Mouse (Mus musculus) embryonic facial prominence, embryonic 12.5 days (tissue): ENCODE results near the gene Gstm6. TPM values are rescaled to one million over a fixed set of nuclear protein-coding genes. Genes with fewer than 3 reads are reported as not detected.

ENCODE experiments used
- ATAC-seq: fragments of 200-750 bp; cut with Nextera tagmentation; 2 replicates; pipeline ENCODE4 v1.8.0; 2017; ENCODE audit not compliant: insufficient number of reproducible peaks, insufficient read depth, low FRiP score, low TSS enrichment
- H3K27ac ChIP-seq: fragments of 300-500 bp; sonication (generic); 2 replicates; pipeline ENCODE4 v1.5.1; 2016; ENCODE audit warnings: mild to moderate bottlenecking
- H3K27me3 ChIP-seq: fragments of 300-500 bp; sonication (generic); 2 replicates; pipeline ENCODE4 v1.6.1; 2016; ENCODE audit warnings: mild to moderate bottlenecking, moderate library complexity
- H3K36me3 ChIP-seq: fragments of 300-500 bp; sonication (generic); 2 replicates; pipeline ENCODE4 v1.6.1; 2016; ENCODE audit warnings: mild to moderate bottlenecking
- H3K4me1 ChIP-seq: fragments of 300-500 bp; sonication (generic); 2 replicates; pipeline ENCODE4 v1.6.1; 2016
- H3K4me2 ChIP-seq: fragments of 300-500 bp; sonication (generic); replicated peaks from 2 replicates; pipeline ENCODE4 v1.6.1; 2016; ENCODE audit warnings: mild to moderate bottlenecking, moderate library complexity
- H3K4me3 ChIP-seq: fragments of 300-500 bp; sonication (generic); 2 replicates; pipeline ENCODE4 v1.5.1; 2016; ENCODE audit warnings: mild to moderate bottlenecking
- H3K9ac ChIP-seq: fragments of 300-500 bp; sonication (generic); 2 replicates; pipeline ENCODE4 v1.6.1; 2016; ENCODE audit warnings: mild to moderate bottlenecking, moderate library complexity
- H3K9me3 ChIP-seq: fragments of 300-500 bp; sonication (generic); 2 replicates; pipeline ENCODE4 v1.6.1; 2016; ENCODE audit warnings: mild to moderate bottlenecking, moderate library complexity
- WGBS: fragments of 180-500 bp; shearing (Covaris S2); methylation state at CpG from one replicate; pipeline ENCODE4 v1.1.7; 2016; 5-methylcytosine and 5-hydroxymethylcytosine counted together
- polyA plus RNA-seq: library from polyadenylated mRNA; unstranded; fragments of >200 nt; fragmentation: Nextera tagmentation; extraction: Ambion mirVana; gene quantifications from 2 replicates; pipeline ENCODE4 v1.2.1, GENCODE M21; 2016

The Gstm6 gene
- polyA plus RNA-seq, 1 experiment from 2014 or later: 12.7 TPM

- Histone ChIP-seq H3K4me1 (no peaks in the 10 kb centered on the region), H3K27me3 (no peaks in the 10 kb centered on the region), H3K36me3 (no peaks in the 10 kb centered on the region), H3K4me3 (no peak overlapping the region), H3K9ac (no peak overlapping the region), H3K9me3 (no peaks in the 10 kb centered on the region), H3K27ac (no peak overlapping the region), H3K4me2 (no peak overlapping the region)
- whole genome bisulfite sequencing: 81% methylated on average over 4 of the region's 4 CpGs
- ATAC-seq: no peak
Observed at GRCm38 (mm10) chr3:107939830-107940229, 3.7 kb downstream of the Gstm6 start.

GRCm38 (mm10) chr3:107939403-107939802 lies 4.1 kb downstream of the Gstm6 start:
- H3K9me3 ChIP-seq: no peaks in the 10 kb centered on the region
- H3K4me1 ChIP-seq: no peaks in the 10 kb centered on the region
- no peak overlapping the region for H3K9ac ChIP-seq
- WGBS: 51% methylated on average over 3 of the region's 3 CpGs
- no peak overlapping the region for H3K4me3 ChIP-seq
- H3K27me3 ChIP-seq: no peaks in the 10 kb centered on the region
- no peak overlapping the region for H3K27ac ChIP-seq
- no peak overlapping the region for H3K4me2 ChIP-seq
- no peak for ATAC-seq
- H3K36me3 ChIP-seq: no peaks in the 10 kb centered on the region

- H3K27ac ChIP-seq: no peak overlapping the region
- H3K4me1 ChIP-seq: 0 out of 2 replicates have a peak, but pooled peaks cover 12% of the 10 kb centered on the region
- H3K27me3 ChIP-seq: no peaks in the 10 kb centered on the region
- H3K9me3 ChIP-seq: no peaks in the 10 kb centered on the region
- ATAC-seq: no peak
- no peak overlapping the region for H3K9ac ChIP-seq
- no peaks in the 10 kb centered on the region for H3K36me3 ChIP-seq
- no peak overlapping the region for H3K4me2 ChIP-seq
- 59% methylated on average over 3 of the region's 3 CpGs for WGBS
- no peak overlapping the region for H3K4me3 ChIP-seq
Observed at GRCm38 (mm10) chr3:107935888-107936287, 7.7 kb downstream of the Gstm6 start.

- 86% methylated on average over 3 of the region's 3 CpGs for WGBS
Observed at GRCm38 (mm10) chr3:107935268-107935667, 8.3 kb downstream of the Gstm6 start.

GRCm38 (mm10) chr3:107932128-107932527 lies 11.4 kb downstream of the Gstm6 start:
- Histone ChIP-seq H3K27me3 (no peaks in the 10 kb centered on the region), H3K27ac (no peak overlapping the region), H3K36me3 (no peaks in the 10 kb centered on the region), H3K9me3 (no peaks in the 10 kb centered on the region), H3K9ac (no peak overlapping the region), H3K4me2 (no peak overlapping the region), H3K4me1 (0 out of 2 replicates have a peak, but pooled peaks cover 12% of the 10 kb centered on the region), H3K4me3 (no peak overlapping the region)
- WGBS: 80% methylated on average over 6 of the region's 6 CpGs
- ATAC-seq: no peak

More at GRCm38 (mm10) chr3:107935268-107935667, 8.3 kb downstream of the Gstm6 start:
- no peak for ATAC-seq
- Histone ChIP-seq H3K27ac (no peak overlapping the region), H3K4me3 (no peak overlapping the region), H3K27me3 (no peaks in the 10 kb centered on the region), H3K9ac (no peak overlapping the region), H3K4me1 (0 out of 2 replicates have a peak, but pooled peaks cover 12% of the 10 kb centered on the region), H3K4me2 (no peak overlapping the region), H3K36me3 (no peaks in the 10 kb centered on the region), H3K9me3 (no peaks in the 10 kb centered on the region)

- no peaks in the 10 kb centered on the region for H3K36me3 ChIP-seq
- no peak within 1 kb of the TSS for H3K9ac ChIP-seq
- H3K4me2 ChIP-seq: peak within 1 kb of the TSS; percentile 49
- peak within 1 kb of the TSS; percentile 59 for H3K27ac ChIP-seq
- H3K4me1 ChIP-seq: 0 out of 2 replicates have a peak, but pooled peaks cover 12% of the 10 kb centered on the region
- ATAC-seq: peak; percentile 97
- H3K4me3 ChIP-seq: peak within 1 kb of the TSS; percentile 23
- WGBS: 5% methylated on average over 10 of the region's 10 CpGs
- no peaks in the 10 kb centered on the region for H3K27me3 ChIP-seq
- no peaks in the 10 kb centered on the region for H3K9me3 ChIP-seq
Observed at GRCm38 (mm10) chr3:107931670-107932069, 11.9 kb downstream of the Gstm6 start, which contains the start of gene Gstm7. TSS of gene Gstm7 (minus strand) at chr3:107931817.

- H3K9me3 ChIP-seq: no peaks in the 10 kb centered on the region
- H3K27me3 ChIP-seq: no peaks in the 10 kb centered on the region
- peak overlapping the region; percentile 49 for H3K4me2 ChIP-seq
- no peak overlapping the region for H3K9ac ChIP-seq
- 54% methylated on average over 2 of the region's 2 CpGs for WGBS
- peak overlapping the region; percentile 23 for H3K4me3 ChIP-seq
- no peaks in the 10 kb centered on the region for H3K36me3 ChIP-seq
- peak overlapping the region; percentile 59 for H3K27ac ChIP-seq
- no peak for ATAC-seq
- 0 out of 2 replicates have a peak, but pooled peaks cover 12% of the 10 kb centered on the region for H3K4me1 ChIP-seq
Observed at GRCm38 (mm10) chr3:107931134-107931533, 12.4 kb downstream of the Gstm6 start.

GRCm38 (mm10) chr3:107929731-107930130 lies 13.8 kb downstream of the Gstm6 start:
- 81% methylated on average over 4 of the region's 4 CpGs for WGBS
- Histone ChIP-seq H3K36me3 (no peaks in the 10 kb centered on the region), H3K9ac (no peak overlapping the region), H3K4me1 (0 out of 2 replicates have a peak, but pooled peaks cover 12% of the 10 kb centered on the region), H3K9me3 (no peaks in the 10 kb centered on the region), H3K27me3 (no peaks in the 10 kb centered on the region), H3K4me2 (no peak overlapping the region), H3K27ac (no peak overlapping the region), H3K4me3 (no peak overlapping the region)
- no peak for ATAC-seq

GRCm38 (mm10) chr3:107929243-107929642 lies 14.3 kb downstream of the Gstm6 start:
- no peak overlapping the region for H3K9ac ChIP-seq
- no peak overlapping the region for H3K4me2 ChIP-seq
- H3K27ac ChIP-seq: no peak overlapping the region
- no peaks in the 10 kb centered on the region for H3K27me3 ChIP-seq
- no peaks in the 10 kb centered on the region for H3K9me3 ChIP-seq
- no peak overlapping the region for H3K4me3 ChIP-seq
- no peak for ATAC-seq
- 0 out of 2 replicates have a peak, but pooled peaks cover 12% of the 10 kb centered on the region for H3K4me1 ChIP-seq
- no peaks in the 10 kb centered on the region for H3K36me3 ChIP-seq
- WGBS: 82% methylated on average over 4 of the region's 4 CpGs

GRCm38 (mm10) chr3:107928691-107929090 lies 14.9 kb downstream of the Gstm6 start:
- Histone ChIP-seq H3K4me3 (no peak overlapping the region), H3K4me1 (0 out of 2 replicates have a peak, but pooled peaks cover 12% of the 10 kb centered on the region), H3K4me2 (no peak overlapping the region), H3K36me3 (no peaks in the 10 kb centered on the region), H3K27me3 (no peaks in the 10 kb centered on the region), H3K27ac (no peak overlapping the region), H3K9ac (no peak overlapping the region), H3K9me3 (no peaks in the 10 kb centered on the region)
- no peak for ATAC-seq
- 86% methylated on average over 11 of the region's 11 CpGs for WGBS

- Histone ChIP-seq H3K27ac (no peak overlapping the region), H3K4me1 (0 out of 2 replicates have a peak, but pooled peaks cover 12% of the 10 kb centered on the region), H3K9ac (no peak overlapping the region), H3K4me3 (no peak overlapping the region), H3K27me3 (no peaks in the 10 kb centered on the region), H3K4me2 (no peak overlapping the region), H3K36me3 (no peaks in the 10 kb centered on the region), H3K9me3 (no peaks in the 10 kb centered on the region)
- no peak for ATAC-seq
- WGBS: 80% methylated on average over 3 of the region's 3 CpGs
Observed at GRCm38 (mm10) chr3:107927841-107928240, 15.7 kb downstream of the Gstm6 start.

GRCm38 (mm10) chr3:107925335-107925734 lies 18.2 kb downstream of the Gstm6 start:
- no peak overlapping the region for H3K4me2 ChIP-seq
- H3K27me3 ChIP-seq: no peaks in the 10 kb centered on the region
- no peak overlapping the region for H3K9ac ChIP-seq
- ATAC-seq: no peak
- H3K9me3 ChIP-seq: no peaks in the 10 kb centered on the region
- H3K4me1 ChIP-seq: no peaks in the 10 kb centered on the region
- no peaks in the 10 kb centered on the region for H3K36me3 ChIP-seq
- H3K27ac ChIP-seq: no peak overlapping the region
- WGBS: 86% methylated on average over 3 of the region's 3 CpGs
- no peak overlapping the region for H3K4me3 ChIP-seq
